Mouse (Mus musculus) urinary bladder, postnatal 4 days (tissue): ENCODE data around the gene Rps6kb2.

Source experiments
- DNase-seq, 2 experiments: peaks; one replicate each; pipeline ENCODE4 v3.0.0; 2021 to 2022; ENCODE audit warnings: low spot score in 2 of 2

The Rps6kb2 gene

DNA sequence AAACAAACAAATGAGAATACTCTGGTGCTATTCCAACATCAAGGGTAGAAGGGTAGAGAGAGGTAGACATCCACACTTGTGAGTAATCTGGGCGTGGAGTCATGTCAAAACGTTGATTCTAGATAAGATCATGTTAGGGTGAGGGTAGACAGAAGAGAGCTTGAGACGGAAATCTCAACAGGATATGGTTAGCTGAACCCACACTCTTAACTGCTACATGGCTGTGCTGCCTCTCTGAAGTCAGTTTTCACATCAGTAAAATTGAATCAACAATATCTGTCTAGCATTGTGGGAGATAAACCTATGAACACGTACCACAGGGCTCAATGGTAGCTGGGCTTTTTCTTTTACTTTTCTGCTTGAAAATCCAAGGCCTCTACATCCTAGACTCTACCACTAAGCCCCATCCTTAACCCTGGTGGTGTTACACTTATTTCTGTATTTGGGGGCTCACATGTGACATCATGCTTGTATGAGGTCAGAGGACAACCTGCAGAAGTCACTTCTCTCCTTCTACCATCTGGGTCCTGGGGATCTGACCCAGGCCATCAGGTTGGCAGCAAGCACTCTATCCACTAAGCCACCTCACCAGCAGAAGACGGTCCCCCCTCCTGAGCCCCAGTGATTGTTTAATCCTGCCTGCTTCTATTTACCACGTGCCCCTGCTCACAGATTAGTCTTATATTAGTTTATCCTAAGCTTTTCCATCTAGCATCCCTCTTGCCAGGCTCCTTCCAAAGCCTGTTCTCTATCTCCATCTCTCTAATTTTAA, 43.3 kb downstream of the Rps6kb2 start:
- no peak for DNase-seq

GRCm38 (mm10) chr19:4118350-4118749, 44.8 kb downstream of the Rps6kb2 start:
- DNase-seq: no peak

DNA sequence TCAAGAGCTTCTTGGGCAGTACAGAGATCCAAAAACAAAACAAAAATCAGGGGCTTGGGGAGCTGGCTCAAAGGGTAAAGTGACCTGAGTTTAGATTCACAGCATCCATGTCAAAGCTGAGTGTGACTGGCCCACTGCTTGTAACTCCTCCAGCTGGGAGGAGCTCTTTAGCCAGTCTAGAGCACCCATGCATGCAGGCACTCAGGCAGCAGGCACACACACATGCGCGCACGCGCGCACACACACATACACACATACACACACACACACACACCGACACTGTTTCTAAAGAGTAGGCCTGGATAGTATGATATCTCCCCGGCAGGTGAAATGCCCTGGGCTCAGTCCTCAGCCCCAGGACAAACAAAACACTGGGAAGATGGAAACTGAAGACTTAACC, 46.1 kb downstream of the Rps6kb2 start:
- DNase-seq: no peak

GRCm38 (mm10) chr19:4115816-4116215, 47.3 kb downstream of the Rps6kb2 start:
- DNase-seq: no peak

DNA sequence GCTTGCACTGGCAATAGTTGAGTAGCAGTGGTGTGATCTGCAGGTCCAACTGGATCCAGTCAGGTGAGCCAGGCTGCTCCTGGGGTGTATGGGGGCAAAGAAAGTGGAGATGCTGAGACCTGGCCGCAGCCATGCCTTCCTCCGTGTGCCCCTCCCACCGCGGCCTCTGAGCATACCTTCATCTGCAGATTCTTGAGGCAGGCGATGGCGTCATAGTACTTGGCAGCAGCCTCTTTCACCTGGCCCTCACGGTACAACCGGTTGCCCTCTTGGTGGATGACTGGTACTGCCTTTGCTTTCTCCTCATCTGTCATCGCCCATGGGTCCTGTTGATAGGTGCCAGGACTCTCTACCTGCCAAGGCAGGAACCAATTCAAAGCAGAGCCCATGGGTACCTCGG, 48.0 kb downstream of the Rps6kb2 start:
- DNase-seq: no peak

GRCm38 (mm10) chr19:4114551-4114950, 48.6 kb downstream of the Rps6kb2 start:
- no peak for DNase-seq

- no peak for DNase-seq
Measured at GRCm38 (mm10) chr19:4113806-4114230, 49.3 kb downstream of the Rps6kb2 start.

DNA sequence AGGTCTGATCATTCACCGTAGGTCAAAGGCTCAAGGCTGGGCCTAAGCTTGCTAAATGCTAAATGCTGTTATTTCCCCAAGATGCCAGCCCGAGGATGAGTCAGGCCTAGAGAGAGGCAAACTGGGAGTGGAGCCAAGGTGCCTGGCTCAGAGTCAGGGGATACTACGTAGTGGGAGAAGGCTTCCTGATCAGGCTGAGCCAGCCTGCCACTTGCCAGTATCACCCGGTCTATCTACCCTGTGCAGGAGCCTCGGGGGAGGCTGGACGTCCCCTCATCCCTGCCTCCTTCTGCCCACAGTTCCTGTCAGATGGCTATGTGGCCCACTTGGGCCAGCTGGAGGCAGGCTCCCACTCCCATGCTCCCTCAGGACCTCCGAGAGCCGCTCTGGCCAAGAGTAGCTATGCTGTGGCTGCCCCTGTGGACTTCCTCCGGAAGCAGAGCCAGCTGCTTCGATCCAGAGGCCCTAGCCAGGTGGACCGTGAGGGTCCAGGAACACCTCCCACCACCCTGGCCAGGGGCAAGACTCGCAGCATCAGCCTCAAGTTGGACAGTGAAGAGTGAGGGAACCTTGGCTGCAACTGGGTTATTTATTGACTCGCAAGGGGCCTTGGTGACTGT, 49.9 kb downstream of the Rps6kb2 start:
- DNase-seq: peak; percentile 56 to 81

- no peak for DNase-seq
Measured at GRCm38 (mm10) chr19:4112063-4112960, 50.8 kb downstream of the Rps6kb2 start.

GRCm38 (mm10) chr19:4108535-4108934, 54.6 kb downstream of the Rps6kb2 start:
- no peak for DNase-seq

- DNase-seq: no peak
Measured at GRCm38 (mm10) chr19:4106654-4107053, 56.5 kb downstream of the Rps6kb2 start.

GRCm38 (mm10) chr19:4104675-4105194, 58.4 kb downstream of the Rps6kb2 start:
- no peak for DNase-seq
